Mouse (Mus musculus): ENCODE data around the gene Olfr678.
"Not testable (repeated sequence)": the region's sequence is repeated elsewhere in the genome, so short reads cannot be mapped to it uniquely, and the experiment has no call there.

The Olfr678 gene

DNA sequence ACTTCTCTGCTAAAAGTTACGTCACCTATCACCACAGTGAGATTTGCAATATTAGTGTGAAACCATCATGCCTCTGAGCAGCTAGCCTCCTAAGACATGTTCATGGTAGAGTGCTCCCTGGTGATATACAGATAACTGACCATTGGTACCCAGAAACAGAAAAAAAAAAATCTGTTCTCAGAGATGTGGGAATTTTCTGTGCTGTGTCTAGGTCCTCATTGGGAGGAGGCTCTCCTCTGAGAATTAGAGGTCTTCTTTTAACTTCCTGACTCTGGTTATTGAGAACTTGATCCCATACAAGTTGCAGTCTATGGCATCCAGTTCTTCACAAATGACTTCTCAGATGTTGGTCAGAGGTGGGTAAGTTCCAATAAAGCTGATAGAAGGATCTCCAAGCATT is at the start of gene Olfr678:
Gene Olfr678, plus strand, starts transcription at position 301 of the 400 bp plus-strand sequence.
- DNase-seq = no peak

DNA sequence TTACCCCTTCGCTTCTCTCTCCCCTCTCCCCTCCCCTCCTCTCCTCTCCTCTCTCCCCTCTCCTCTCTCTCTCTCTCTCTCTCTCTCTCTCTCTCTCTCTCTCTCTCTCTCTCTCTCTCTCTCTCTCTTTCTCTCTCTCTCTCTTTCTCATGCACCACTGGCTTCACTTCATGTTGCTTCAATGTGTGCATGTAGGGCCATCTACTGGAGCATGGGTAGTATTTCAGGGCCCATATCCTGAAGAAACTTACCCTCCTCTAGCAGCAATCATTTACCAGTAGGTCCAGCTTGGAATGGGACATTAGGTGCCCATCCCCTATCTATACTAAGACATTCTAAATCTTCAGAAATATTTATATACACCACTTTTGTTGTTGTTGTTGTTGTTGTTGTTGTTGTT is 41.7 kb upstream of the Olfr678 start:
- no peak for DNase-seq

DNA sequence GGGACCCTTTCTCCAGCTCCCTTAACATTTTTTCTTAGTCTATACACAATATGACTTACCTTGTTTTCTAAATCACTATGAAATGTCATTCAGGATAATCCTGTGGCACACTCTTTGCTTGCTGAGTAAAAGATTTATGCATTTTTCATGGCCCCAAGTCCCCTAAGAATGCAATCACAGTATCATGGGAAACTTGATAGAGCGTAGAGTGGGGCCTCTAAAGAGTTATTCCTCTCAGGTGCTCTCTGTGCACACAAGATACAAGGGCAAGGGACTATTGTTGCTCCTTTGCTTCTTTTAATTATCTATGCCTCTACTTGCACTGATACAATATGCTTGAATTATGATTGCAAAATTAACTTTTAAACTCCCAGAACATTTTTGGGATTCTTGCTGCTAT is 35.9 kb upstream of the Olfr678 start, which contains the start of gene Olfr675:
Gene Olfr675, minus strand, starts transcription at position 101 of the 400 bp plus-strand sequence.
- no peak for DNase-seq

DNA sequence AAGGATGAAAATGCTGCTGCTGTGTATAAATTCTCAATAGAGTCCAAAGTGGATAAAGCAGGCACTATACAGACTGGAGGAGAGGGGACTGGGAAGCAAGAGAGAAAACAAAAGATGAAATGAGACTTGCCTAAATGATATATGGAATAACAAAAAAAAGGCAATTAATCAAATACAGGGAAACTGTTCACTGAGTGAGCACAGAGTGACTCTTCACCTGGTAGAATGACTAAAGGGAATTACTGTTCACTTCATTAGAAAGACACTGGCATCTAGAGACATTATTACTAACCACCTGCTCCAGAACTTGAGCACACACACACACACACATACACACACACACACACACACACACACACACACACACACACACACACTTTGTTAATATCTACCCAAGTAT is 31.9 kb upstream of the Olfr678 start, which contains the start of gene Olfr676:
Gene Olfr676, plus strand, starts transcription at position 301 of the 400 bp plus-strand sequence.
- DNase-seq = no peak

DNA sequence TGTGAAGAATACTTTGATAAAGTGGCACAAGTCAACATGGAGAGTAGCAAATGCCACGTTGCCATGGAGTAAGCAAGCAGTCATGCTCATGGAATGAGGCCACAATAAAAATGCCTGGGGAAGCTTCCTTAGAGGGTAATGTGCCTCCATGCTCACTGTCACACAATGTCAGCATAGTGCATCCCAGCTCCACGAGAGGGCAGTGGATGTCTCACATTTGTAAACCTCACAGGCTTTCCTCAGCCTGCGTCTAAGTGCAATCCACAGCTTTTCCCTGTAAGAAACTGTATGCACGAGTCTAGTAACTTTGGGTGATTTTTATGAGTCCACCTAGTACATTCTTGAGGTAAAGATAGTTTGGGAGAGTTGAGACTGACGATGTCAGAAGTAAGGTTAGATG is 30.4 kb upstream of the Olfr678 start:
- DNase-seq = not testable (repeated sequence)

DNA sequence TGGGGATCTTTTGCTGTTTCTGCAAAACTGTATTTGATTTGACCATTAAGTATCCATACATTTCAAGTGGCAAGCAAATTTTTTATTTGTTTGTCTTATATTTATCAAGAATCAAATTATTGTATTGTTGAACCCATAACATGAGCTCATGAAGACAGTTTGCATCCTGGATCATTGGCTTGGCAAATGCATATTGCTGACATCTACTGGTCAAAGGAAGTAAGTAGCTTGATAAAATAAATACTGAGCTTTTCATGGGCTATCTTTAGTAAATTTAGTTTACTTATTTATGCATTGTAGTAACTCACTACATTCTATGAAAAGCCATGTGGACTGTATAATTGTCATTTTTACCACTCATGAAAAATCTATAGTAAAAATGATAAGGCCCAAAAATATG is 5.3 kb upstream of the Olfr678 start:
- DNase-seq = no peak

DNA sequence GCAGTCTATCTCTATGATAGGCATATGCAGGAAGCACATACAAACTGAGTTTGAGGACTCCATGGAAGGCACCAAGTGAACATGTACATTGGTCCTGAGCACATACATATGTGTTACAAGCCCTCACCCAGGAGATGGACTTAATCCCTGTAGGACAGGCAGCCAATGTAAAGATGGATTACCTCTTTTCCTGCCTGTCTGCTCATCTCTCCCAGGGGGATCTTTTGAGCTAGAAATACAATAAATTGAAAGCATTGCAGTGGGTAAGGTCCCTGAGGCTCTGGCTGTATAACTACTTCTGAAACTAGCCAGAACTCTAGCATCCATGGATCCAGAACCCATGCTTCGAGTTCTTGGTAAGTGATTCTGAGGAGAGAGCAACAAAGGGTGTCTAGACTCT is 16.6 kb downstream of the Olfr678 start, which contains the start of gene Olfr679:
Gene Olfr679, plus strand, starts transcription at position 301 of the 400 bp plus-strand sequence.
- no peak for DNase-seq

DNA sequence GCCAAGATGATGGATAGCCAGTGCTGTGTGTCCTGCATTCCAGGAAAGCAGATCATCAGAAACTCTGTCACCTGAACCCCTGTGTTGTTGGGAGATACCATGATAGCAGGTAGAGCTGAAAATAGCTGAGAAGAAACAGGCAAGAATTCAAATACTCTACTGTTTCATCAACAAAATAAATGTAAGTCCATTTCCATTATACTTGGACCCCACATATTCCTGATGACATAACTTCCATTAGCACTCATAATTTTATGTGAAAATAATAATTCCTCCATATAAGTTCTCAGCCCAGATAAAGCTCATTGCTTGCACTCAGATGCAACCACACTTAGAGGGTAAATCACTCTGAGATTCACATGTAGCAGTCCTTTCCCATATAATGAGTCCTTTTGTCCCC is 28.4 kb downstream of the Olfr678 start, which contains the start of gene Olfr680-ps1:
Gene Olfr680-ps1, minus strand, starts transcription at position 101 of the 400 bp plus-strand sequence.
- not testable (repeated sequence) for DNase-seq

DNA sequence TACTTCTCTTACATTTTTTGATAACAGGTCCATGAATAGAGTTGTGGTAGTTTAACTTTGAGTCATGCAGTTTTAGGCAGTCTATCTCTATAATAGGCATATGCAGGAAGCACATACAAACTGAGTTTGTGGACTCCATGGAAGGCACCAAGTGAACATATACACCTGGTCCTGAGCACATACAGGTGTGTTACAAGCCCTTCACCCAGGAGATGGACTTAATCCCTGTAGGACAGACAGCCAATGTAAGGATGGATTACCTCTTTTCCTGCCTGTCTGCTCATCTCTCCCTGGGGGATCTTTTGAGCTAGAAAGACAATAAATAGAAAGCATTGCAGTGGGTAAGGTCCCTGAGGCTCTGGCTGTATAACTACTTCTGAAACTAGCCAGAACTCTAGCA is 52.3 kb downstream of the Olfr678 start, which contains the start of gene Olfr681:
Gene Olfr681, plus strand, starts transcription at position 301 of the 400 bp plus-strand sequence.
- no peak for DNase-seq
